Mouse (Mus musculus) cortical plate, adult 2 months (tissue): Measurements from ENCODE around the gene Retreg3.

Experiments
- CTCF ChIP-seq: fragments of 200-500 bp; IDR thresholded peaks from 2 replicates; pipeline ENCODE4 v1.5.1; 2011; ENCODE audit warnings: mild to moderate bottlenecking, control low read depth, low read length; ENCODE audit not compliant: insufficient read depth; ENCODE audit errors: extremely low read depth
- POLR2A ChIP-seq: fragments of 200-500 bp; IDR thresholded peaks from 2 replicates; pipeline ENCODE4 v1.6.1; 2011; ENCODE audit warnings: mild to moderate bottlenecking, low read length, control low read depth; ENCODE audit not compliant: insufficient read depth; ENCODE audit errors: extremely low read depth

DNA sequence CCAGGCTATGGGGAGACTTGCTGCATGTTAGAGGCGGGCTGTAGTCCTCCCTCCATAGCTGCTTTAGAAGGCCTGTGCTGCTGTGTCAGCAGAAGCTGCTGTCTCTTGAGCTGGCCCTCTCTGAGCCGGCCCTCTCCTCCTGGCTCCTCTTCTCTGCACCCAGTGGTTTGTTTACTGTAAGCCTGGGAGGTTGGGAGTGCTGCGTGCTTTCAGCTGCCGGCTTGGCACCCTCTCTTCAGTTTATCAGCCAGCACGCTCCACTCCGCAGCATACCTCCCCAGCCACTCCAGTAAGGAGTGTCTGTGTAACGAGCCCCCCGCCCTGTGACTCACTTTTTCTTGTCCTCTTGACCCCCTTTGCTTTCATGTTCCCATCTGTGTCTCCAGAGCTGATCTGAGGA is 62.8 kb downstream of the Retreg3 start:
- no peak for TF ChIP-seq POLR2A
- no peak for TF ChIP-seq CTCF
